Mouse (Mus musculus) layer of hippocampus, adult 9-11 months (tissue): Measurements from ENCODE around the gene Ascc1.
A peak's percentile ranks its signal among the peaks of the same experiment; 100 is the strongest.

ENCODE experiments used
- DNase-seq: peaks from one replicate; pipeline ENCODE4 v3.0.0; 2022

The Ascc1 gene

GRCm38 (mm10) chr10:60002673-60003212, at the start of gene Ascc1, which contains the start of gene Anapc16:
Gene Ascc1 (plus strand): TSS chr10:60002805.
Gene Anapc16 (minus strand): TSS chr10:60003135.
- peak; percentile 97 for DNase-seq

- no peak for DNase-seq
Measured at GRCm38 (mm10) chr10:59953564-59954039, 49.0 kb upstream of the Ascc1 start.

GRCm38 (mm10) chr10:59956681-59957080, 45.9 kb upstream of the Ascc1 start:
- DNase-seq: no peak

GRCm38 (mm10) chr10:59957171-59958149, 45.1 kb upstream of the Ascc1 start:
- peak; percentile 76 for DNase-seq

- DNase-seq: peak; percentile 86
Measured at GRCm38 (mm10) chr10:59958458-59958857, 44.1 kb upstream of the Ascc1 start.

GRCm38 (mm10) chr10:59959517-59959916, 43.1 kb upstream of the Ascc1 start:
- no peak for DNase-seq

GRCm38 (mm10) chr10:59963609-59964008, 39.0 kb upstream of the Ascc1 start:
- DNase-seq: no peak

GRCm38 (mm10) chr10:59964504-59965361, 37.9 kb upstream of the Ascc1 start:
- no peak for DNase-seq

GRCm38 (mm10) chr10:59965362-59965695, 37.3 kb upstream of the Ascc1 start:
- no peak for DNase-seq

GRCm38 (mm10) chr10:59965788-59966187, 36.8 kb upstream of the Ascc1 start:
- DNase-seq: no peak

GRCm38 (mm10) chr10:59966743-59967142, 35.9 kb upstream of the Ascc1 start:
- no peak for DNase-seq

GRCm38 (mm10) chr10:59967309-59967942, 35.2 kb upstream of the Ascc1 start:
- no peak for DNase-seq

GRCm38 (mm10) chr10:59969821-59970449, 32.7 kb upstream of the Ascc1 start:
- peak; percentile 80 for DNase-seq

- no peak for DNase-seq
Measured at GRCm38 (mm10) chr10:59970450-59971062, 32.0 kb upstream of the Ascc1 start.

GRCm38 (mm10) chr10:59971813-59972212, 30.8 kb upstream of the Ascc1 start:
- no peak for DNase-seq

- DNase-seq: no peak
Measured at GRCm38 (mm10) chr10:59972534-59972933, 30.1 kb upstream of the Ascc1 start.

- no peak for DNase-seq
Measured at GRCm38 (mm10) chr10:59972999-59973398, 29.6 kb upstream of the Ascc1 start.

GRCm38 (mm10) chr10:59973400-59973799, 29.2 kb upstream of the Ascc1 start:
- DNase-seq: no peak

- DNase-seq: peak; percentile 71
Measured at GRCm38 (mm10) chr10:59974191-59974664, 28.4 kb upstream of the Ascc1 start.

GRCm38 (mm10) chr10:59974786-59975185, 27.8 kb upstream of the Ascc1 start:
- DNase-seq: no peak

- DNase-seq: no peak
Measured at GRCm38 (mm10) chr10:59977141-59977540, 25.5 kb upstream of the Ascc1 start.
